Mouse (Mus musculus): ENCODE data around the gene Tmub2.

DNA sequence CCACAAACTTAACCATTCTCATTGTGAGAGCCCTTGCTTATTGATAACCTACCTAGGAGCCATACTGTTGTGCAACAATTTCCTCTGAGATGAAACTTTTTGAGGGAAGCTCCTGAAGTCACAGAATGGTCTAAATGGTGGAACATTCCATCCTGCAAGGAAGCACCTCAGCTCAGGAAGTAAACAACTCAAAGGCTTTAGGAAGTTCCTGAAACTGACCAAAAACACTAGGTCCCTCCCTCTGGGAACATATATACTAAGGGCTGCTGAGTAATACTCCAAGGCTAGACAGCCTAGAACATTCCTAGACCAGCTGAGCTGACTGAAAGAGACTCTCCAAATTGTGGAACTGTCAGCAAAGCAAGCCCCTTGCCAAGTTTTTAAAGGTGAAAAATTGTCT lies 48.3 kb downstream of the Tmub2 start:
- no peak for TF ChIP-seq HCFC1 (IDR thresholded peaks at IDR 0.05; ENCODE audit: borderline replicate concordance, insufficient read depth, low read length)
- no peak for TF ChIP-seq CHD2 (IDR thresholded peaks at IDR 0.05; ENCODE audit: low read depth, low read length)
